Mouse (Mus musculus) lung, postnatal 0 days (tissue): Measurements from ENCODE around the gene Hsdl2. TPM values are rescaled to one million over a fixed set of nuclear protein-coding genes. Genes with fewer than 3 reads are reported as not detected.
A peak's percentile ranks its signal among the peaks of the same experiment; 100 is the strongest.

Source experiments
- ATAC-seq: fragments of 200-750 bp; cut with Nextera tagmentation; 2 replicates; pipeline ENCODE4 v1.8.0; 2017; ENCODE audit warnings: moderate library complexity
- DNase-seq: peaks from one replicate; pipeline ENCODE4 v3.0.0-alpha.2; 2016; ENCODE audit warnings: low spot score
- H3K27ac ChIP-seq: fragments of 300-500 bp; sonication (generic); 2 replicates; pipeline ENCODE4 v1.5.1; 2014; ENCODE audit warnings: antibody characterized with exemption, mild to moderate bottlenecking, low read length, mixed read lengths
- H3K27me3 ChIP-seq: fragments of 300-500 bp; sonication (generic); replicated peaks from 2 replicates; pipeline ENCODE4 v1.6.1; 2014; ENCODE audit warnings: low read length, mixed read lengths; ENCODE audit not compliant: insufficient read depth
- H3K36me3 ChIP-seq: fragments of 300-500 bp; sonication (generic); 2 replicates; pipeline ENCODE4 v1.6.1; 2014; ENCODE audit warnings: low read length, mixed read lengths; ENCODE audit not compliant: insufficient read depth
- H3K4me1 ChIP-seq: fragments of 300-500 bp; sonication (generic); 2 replicates; pipeline ENCODE4 v1.6.1; 2014; ENCODE audit warnings: antibody characterized with exemption, low read depth, low read length, mixed read lengths; ENCODE audit not compliant: insufficient read depth
- H3K4me2 ChIP-seq: fragments of 300-500 bp; sonication (generic); replicated peaks from 2 replicates; pipeline ENCODE4 v1.6.1; 2014; ENCODE audit warnings: low read depth, mild to moderate bottlenecking, low read length, moderate library complexity, mixed read lengths
- H3K4me3 ChIP-seq: fragments of 300-500 bp; sonication (generic); 2 replicates; pipeline ENCODE4 v1.5.1; 2014; ENCODE audit warnings: low read depth, low read length
- H3K9ac ChIP-seq: fragments of 300-500 bp; sonication (generic); replicated peaks from 2 replicates; pipeline ENCODE4 v1.6.1; 2014; ENCODE audit warnings: low read depth, mild to moderate bottlenecking
- H3K9me3 ChIP-seq: fragments of 300-500 bp; sonication (generic); 2 replicates; pipeline ENCODE4 v1.6.1; 2016; ENCODE audit warnings: low read length, mixed read lengths
- CTCF ChIP-seq: IDR thresholded peaks from 2 replicates; pipeline ENCODE4 v1.5.1; 2016; ENCODE audit warnings: antibody characterized with exemption, mild to moderate bottlenecking
- EP300 ChIP-seq: IDR thresholded peaks from 2 replicates; pipeline ENCODE4 v1.6.1; 2016; ENCODE audit warnings: antibody characterized with exemption, mild to moderate bottlenecking, control low read depth
- WGBS: fragments of 180-500 bp; shearing (Covaris S2); extraction: QIAGEN DNeasy Blood & Tissue Kit; methylation state at CpG from one replicate; pipeline ENCODE4 v1.1.7; 2014; 5-methylcytosine and 5-hydroxymethylcytosine counted together
- polyA plus RNA-seq: library from polyadenylated mRNA; unstranded; fragments of >200 nt; fragmentation: Nextera tagmentation; extraction: Ambion mirVana; gene quantifications from 2 replicates; pipeline ENCODE4 v1.2.1, GENCODE M21; 2015

Hsdl2 gene
- polyA plus RNA-seq, 1 experiment from 2014 or later, result 21.7 TPM

GRCm38 (mm10) chr4:59614986-59615385 is 33.6 kb downstream of the Hsdl2 start:
- ATAC-seq, result no peak
- no peak overlapping the region for H3K4me2 ChIP-seq
- no peak overlapping the region for H3K9ac ChIP-seq
- no peaks in the 10 kb centered on the region for H3K9me3 ChIP-seq
- no peaks in the 10 kb centered on the region; the same call in 1 of the 2 replicates for H3K36me3 ChIP-seq
- DNase-seq, result peak; percentile 79
- no peak overlapping the region for H3K27ac ChIP-seq
- H3K4me1 ChIP-seq, result no peaks in the 10 kb centered on the region
- TF ChIP-seq CTCF (peak; percentile 67), EP300 (no peak)
- H3K4me3 ChIP-seq, result no peak overlapping the region
- H3K27me3 ChIP-seq, result no peaks in the 10 kb centered on the region
- WGBS, result 8% methylated on average over 1 of the region's 1 CpGs

GRCm38 (mm10) chr4:59619611-59620245 is 38.4 kb downstream of the Hsdl2 start:
- ATAC-seq (no peak), DNase-seq (no peak)
- Histone ChIP-seq H3K4me1 (no peaks in the 10 kb centered on the region), H3K36me3 (no peaks in the 10 kb centered on the region), H3K9me3 (no peaks in the 10 kb centered on the region), H3K27ac (no peak overlapping the region), H3K9ac (no peak overlapping the region), H3K4me2 (no peak overlapping the region), H3K27me3 (no peaks in the 10 kb centered on the region), H3K4me3 (no peak overlapping the region)
- no peak for TF ChIP-seq EP300
- TF ChIP-seq CTCF, result no peak
- 78% methylated on average over 5 of the region's 5 CpGs for WGBS

GRCm38 (mm10) chr4:59625676-59625997 is 44.3 kb downstream of the Hsdl2 start:
- Histone ChIP-seq H3K27ac (peak overlapping the region; percentile 86), H3K9ac (peak overlapping the region; percentile 70), H3K4me2 (peak overlapping the region; percentile 77), H3K9me3 (no peaks in the 10 kb centered on the region), H3K4me1 (no peaks in the 10 kb centered on the region; the same call in 1 of the 2 replicates), H3K36me3 (no peaks in the 10 kb centered on the region), H3K27me3 (no peaks in the 10 kb centered on the region), H3K4me3 (peak overlapping the region; percentile 91)
- 2% methylated on average over 15 of the region's 18 CpGs for WGBS
- DNase-seq (no peak), ATAC-seq (no peak)
- TF ChIP-seq EP300 (no peak), CTCF (no peak)

GRCm38 (mm10) chr4:59625998-59626910 is 44.9 kb downstream of the Hsdl2 start, which contains the start of gene E130308A19Rik:
E130308A19Rik (plus strand) TSS chr4:59626211.
- H3K4me2 ChIP-seq, result peak within 1 kb of the TSS; percentile 77
- H3K27ac ChIP-seq, result peak within 1 kb of the TSS; percentile 86
- DNase-seq (peak; percentile 87), ATAC-seq (peak; percentile 96)
- WGBS, result 2% methylated on average over 44 of the region's 120 CpGs
- H3K4me3 ChIP-seq, result peak within 1 kb of the TSS; percentile 91
- H3K4me1 ChIP-seq, result no peaks in the 10 kb centered on the region; the same call in 1 of the 2 replicates
- H3K36me3 ChIP-seq, result no peaks in the 10 kb centered on the region
- H3K27me3 ChIP-seq, result no peaks in the 10 kb centered on the region
- peak within 1 kb of the TSS; percentile 70 for H3K9ac ChIP-seq
- peak; percentile 37 for TF ChIP-seq CTCF
- TF ChIP-seq EP300, result no peak
- no peaks in the 10 kb centered on the region for H3K9me3 ChIP-seq

GRCm38 (mm10) chr4:59628255-59628654 is 46.9 kb downstream of the Hsdl2 start:
- TF ChIP-seq EP300 (no peak), CTCF (no peak)
- 40% methylated on average over 4 of the region's 4 CpGs for WGBS

GRCm38 (mm10) chr4:59629076-59629874 is 47.9 kb downstream of the Hsdl2 start:
- no peaks in the 10 kb centered on the region; the same call in 1 of the 2 replicates for H3K4me1 ChIP-seq
- ATAC-seq (no peak), DNase-seq (no peak)
- no peak overlapping the region for H3K9ac ChIP-seq
- no peaks in the 10 kb centered on the region for H3K36me3 ChIP-seq
- TF ChIP-seq CTCF, result no peak
- TF ChIP-seq EP300, result no peak
- H3K27ac ChIP-seq, result no peak overlapping the region
- no peaks in the 10 kb centered on the region for H3K27me3 ChIP-seq
- no peak overlapping the region for H3K4me2 ChIP-seq
- no peak overlapping the region for H3K4me3 ChIP-seq
- 26% methylated on average over 7 of the region's 7 CpGs for WGBS
- no peaks in the 10 kb centered on the region for H3K9me3 ChIP-seq

More at GRCm38 (mm10) chr4:59628255-59628654, 46.9 kb downstream of the Hsdl2 start:
- ATAC-seq, result no peak
- Histone ChIP-seq H3K9ac (no peak overlapping the region), H3K9me3 (no peaks in the 10 kb centered on the region), H3K4me3 (no peak overlapping the region), H3K27ac (no peak overlapping the region), H3K4me2 (no peak overlapping the region), H3K36me3 (no peaks in the 10 kb centered on the region), H3K27me3 (no peaks in the 10 kb centered on the region), H3K4me1 (no peaks in the 10 kb centered on the region; the same call in 1 of the 2 replicates)
- DNase-seq, result no peak
